Mouse (Mus musculus): ENCODE data around the gene Rexo2. TPM values are rescaled to one million over a fixed set of nuclear protein-coding genes. Genes with fewer than 3 reads are reported as not detected.
"Not testable (repeated sequence)": the region's sequence is repeated elsewhere in the genome, so short reads cannot be mapped to it uniquely, and the experiment has no call there.

Gene Rexo2
- total RNA-seq, 4 experiments from 2014 or later, result 86.2 to 97.6 (median 91.0) TPM

GRCm38 (mm10) chr9:48473131-48473530 is 7.3 kb downstream of the Rexo2 start:
- DNase-seq (ENCODE audit: low spot score in 2 of 2), result no peak

GRCm38 (mm10) chr9:48472441-48473025 is 7.9 kb downstream of the Rexo2 start:
- DNase-seq (ENCODE audit: low spot score in 2 of 2), result peak in 1 of 2 experiments; percentile 24

- not testable (repeated sequence) for DNase-seq (ENCODE audit: low spot score in 2 of 2)
Observed at GRCm38 (mm10) chr9:48467471-48467870, 13.0 kb downstream of the Rexo2 start.

- peak in 1 of 2 experiments; percentile 30 for DNase-seq (ENCODE audit: low spot score in 2 of 2)
Observed at GRCm38 (mm10) chr9:48466804-48467203, 13.6 kb downstream of the Rexo2 start.

- DNase-seq (ENCODE audit: low spot score in 2 of 2), result no peak
Observed at GRCm38 (mm10) chr9:48465671-48466070, 14.8 kb downstream of the Rexo2 start.

- DNase-seq (ENCODE audit: low spot score in 2 of 2), result no peak
Observed at GRCm38 (mm10) chr9:48461545-48461944, 18.9 kb downstream of the Rexo2 start.

- DNase-seq (ENCODE audit: low spot score in 2 of 2), result no peak
Observed at GRCm38 (mm10) chr9:48460720-48461119, 19.7 kb downstream of the Rexo2 start.

GRCm38 (mm10) chr9:48459391-48459790 is 21.0 kb downstream of the Rexo2 start:
- no peak for DNase-seq (ENCODE audit: low spot score in 2 of 2)

- DNase-seq (ENCODE audit: low spot score in 2 of 2), result no peak
Observed at GRCm38 (mm10) chr9:48458879-48459278, 21.5 kb downstream of the Rexo2 start.

GRCm38 (mm10) chr9:48455961-48456360 is 24.5 kb downstream of the Rexo2 start:
- no peak for DNase-seq (ENCODE audit: low spot score in 2 of 2)

- DNase-seq (ENCODE audit: low spot score in 2 of 2), result no peak
Observed at GRCm38 (mm10) chr9:48450066-48450465, 30.4 kb downstream of the Rexo2 start.

- no peak for DNase-seq (ENCODE audit: low spot score in 2 of 2)
Observed at GRCm38 (mm10) chr9:48447783-48448209, 32.6 kb downstream of the Rexo2 start.

GRCm38 (mm10) chr9:48444821-48445220 is 35.6 kb downstream of the Rexo2 start:
- DNase-seq (ENCODE audit: low spot score in 2 of 2), result no peak

GRCm38 (mm10) chr9:48443873-48444272 is 36.5 kb downstream of the Rexo2 start:
- DNase-seq (ENCODE audit: low spot score in 2 of 2), result no peak

- DNase-seq (ENCODE audit: low spot score in 2 of 2), result no peak
Observed at GRCm38 (mm10) chr9:48432449-48432848, 48.0 kb downstream of the Rexo2 start.

GRCm38 (mm10) chr9:48427176-48427575 is 53.2 kb downstream of the Rexo2 start:
- DNase-seq (ENCODE audit: low spot score in 2 of 2), result no peak

GRCm38 (mm10) chr9:48423256-48423655 is 57.2 kb downstream of the Rexo2 start:
- DNase-seq (ENCODE audit: low spot score in 2 of 2), result no peak

- no peak for DNase-seq (ENCODE audit: low spot score in 2 of 2)
Observed at GRCm38 (mm10) chr9:48422382-48422781, 58.0 kb downstream of the Rexo2 start.

GRCm38 (mm10) chr9:48421561-48421960 is 58.9 kb downstream of the Rexo2 start:
- no peak for DNase-seq (ENCODE audit: low spot score in 2 of 2)

- no peak for DNase-seq (ENCODE audit: low spot score in 2 of 2)
Observed at GRCm38 (mm10) chr9:48421029-48421428, 59.4 kb downstream of the Rexo2 start.

GRCm38 (mm10) chr9:48420437-48420836 is 60.0 kb downstream of the Rexo2 start:
- no peak for DNase-seq (ENCODE audit: low spot score in 2 of 2)

GRCm38 (mm10) chr9:48418829-48419228 is 61.6 kb downstream of the Rexo2 start:
- DNase-seq (ENCODE audit: low spot score in 2 of 2), result no peak
